Mouse (Mus musculus): ENCODE data around the gene Smok3c. TPM values are rescaled to one million over a fixed set of nuclear protein-coding genes. Genes with fewer than 3 reads are reported as not detected.
"Not testable (repeated sequence)": the region's sequence is repeated elsewhere in the genome, so short reads cannot be mapped to it uniquely, and the experiment has no call there.

Smok3c gene
- not detected in 2 replicates for polyA plus RNA-seq (2016; fragmentation: Nextera tagmentation; extraction: Ambion mirVana)

GRCm38 (mm10) chr5:138052894-138053293 lies at the start of gene Smok3c:
Gene Smok3c, plus strand, starts transcription at chr5:138053194.
- H3K27me3 ChIP-seq (replicated peaks; ENCODE audit: low read depth, poor library complexity, severe bottlenecking); DNase-seq (ENCODE audit: low spot score); H3K27ac ChIP-seq (replicated peaks); H3K4me3 ChIP-seq; H3K9me3 ChIP-seq; H3K4me1 ChIP-seq; H3K36me3 ChIP-seq (replicated peaks): not testable (repeated sequence)
- WGBS, result no CpG with 5 or more reads among the region's 5 CpGs

DNA sequence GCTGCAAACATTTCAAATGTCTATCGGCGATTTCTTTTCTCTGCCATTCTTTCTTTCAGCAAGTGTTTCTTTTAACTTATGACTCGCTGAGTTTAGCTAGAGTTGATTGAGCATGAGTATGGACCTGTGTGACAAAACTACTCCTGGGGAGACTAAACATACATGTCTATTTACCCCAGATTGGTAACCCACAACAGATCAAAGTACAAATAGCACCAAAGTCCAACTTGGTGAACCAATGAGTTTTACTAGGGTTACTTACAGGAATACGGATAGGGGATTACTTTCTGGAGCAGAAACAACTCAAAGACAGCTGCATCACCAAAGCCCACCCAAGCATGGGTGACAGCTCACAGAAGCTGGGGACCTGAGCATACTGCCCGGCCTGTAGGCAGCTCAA lies 43.6 kb upstream of the Smok3c start:
- Histone ChIP-seq H3K27me3 (replicated peaks; ENCODE audit: low read depth, poor library complexity, severe bottlenecking) (no peaks in the 10 kb centered on the region), H3K4me3 (no peak overlapping the region), H3K4me1 (no peaks in the 10 kb centered on the region), H3K9me3 (no peaks in the 10 kb centered on the region), H3K36me3 (replicated peaks) (no peaks in the 10 kb centered on the region), H3K27ac (replicated peaks) (no peak overlapping the region)
- WGBS, result 87% methylated on average over 5 of the region's 5 CpGs
- DNase-seq (ENCODE audit: low spot score), result no peak

GRCm38 (mm10) chr5:138012382-138012781 lies 40.6 kb upstream of the Smok3c start:
- Histone ChIP-seq H3K4me3 (no peak overlapping the region), H3K36me3 (replicated peaks) (no peaks in the 10 kb centered on the region), H3K27ac (replicated peaks) (no peak overlapping the region), H3K4me1 (no peaks in the 10 kb centered on the region), H3K9me3 (no peaks in the 10 kb centered on the region), H3K27me3 (replicated peaks; ENCODE audit: low read depth, poor library complexity, severe bottlenecking) (no peaks in the 10 kb centered on the region)
- 91% methylated on average over 5 of the region's 5 CpGs for WGBS
- no peak for DNase-seq (ENCODE audit: low spot score)

DNA sequence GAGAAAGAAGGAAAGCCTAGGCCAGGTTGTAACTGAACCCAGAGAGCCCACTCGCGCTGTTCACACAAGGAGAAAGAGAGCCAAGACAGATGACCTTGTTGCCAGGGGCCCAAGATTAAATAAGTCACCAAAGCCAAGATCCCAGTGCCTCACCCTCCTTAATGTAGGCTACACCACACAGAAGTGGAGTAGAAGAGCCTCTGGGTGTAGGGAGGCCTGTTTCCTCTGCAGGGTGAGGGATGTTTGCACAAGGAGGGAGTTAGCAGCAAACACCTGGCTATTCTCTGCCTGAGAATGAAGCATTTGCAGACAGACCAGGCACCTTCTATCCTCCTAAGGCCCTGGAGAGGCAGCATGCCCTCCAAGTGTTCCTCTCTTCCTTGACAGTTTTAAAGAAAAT lies 36.5 kb upstream of the Smok3c start:
- Histone ChIP-seq H3K36me3 (replicated peaks) (no peaks in the 10 kb centered on the region), H3K4me1 (no peaks in the 10 kb centered on the region), H3K27ac (replicated peaks) (no peak overlapping the region), H3K9me3 (no peaks in the 10 kb centered on the region), H3K4me3 (no peak overlapping the region), H3K27me3 (replicated peaks; ENCODE audit: low read depth, poor library complexity, severe bottlenecking) (no peaks in the 10 kb centered on the region)
- DNase-seq (ENCODE audit: low spot score), result no peak
- WGBS, result 89% methylated on average over 2 of the region's 2 CpGs

DNA sequence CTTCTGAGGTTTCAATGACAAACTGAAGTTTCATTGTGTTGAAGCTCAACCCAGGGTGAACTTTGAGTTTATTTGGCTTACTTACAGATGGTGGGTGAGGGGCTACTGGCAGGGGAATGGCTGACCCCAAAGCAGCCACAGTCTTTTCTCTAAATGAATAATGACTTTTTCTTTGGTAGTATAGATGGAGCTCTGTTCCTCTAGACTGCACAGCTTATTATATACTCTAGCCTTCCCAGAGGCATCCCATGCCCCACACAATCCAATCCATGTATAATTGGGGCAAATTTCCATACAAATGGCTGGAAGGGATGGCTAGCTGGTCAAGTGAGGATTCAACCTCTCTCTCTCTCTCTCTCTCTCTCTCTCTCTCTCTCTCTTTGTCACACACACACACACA lies 36.0 kb upstream of the Smok3c start:
- Histone ChIP-seq H3K9me3 (no peaks in the 10 kb centered on the region), H3K36me3 (replicated peaks) (no peaks in the 10 kb centered on the region), H3K27ac (replicated peaks) (no peak overlapping the region), H3K27me3 (replicated peaks; ENCODE audit: low read depth, poor library complexity, severe bottlenecking) (no peaks in the 10 kb centered on the region), H3K4me1 (no peaks in the 10 kb centered on the region), H3K4me3 (no peak overlapping the region)
- no peak for DNase-seq (ENCODE audit: low spot score)

- not testable (repeated sequence) for H3K36me3 ChIP-seq (replicated peaks)
- WGBS, result 89% methylated on average over 4 of the region's 4 CpGs
Measured at GRCm38 (mm10) chr5:138019577-138019976, 33.4 kb upstream of the Smok3c start.

GRCm38 (mm10) chr5:138020961-138021479 lies 32.0 kb upstream of the Smok3c start, which contains the start of the genes Smok3a and Smok3b:
Gene Smok3a, plus strand, starts transcription at chr5:138021261.
Gene Smok3b, plus strand, starts transcription at chr5:138021429.
- not testable (repeated sequence) for H3K4me1 ChIP-seq; DNase-seq (ENCODE audit: low spot score); H3K36me3 ChIP-seq (replicated peaks); H3K9me3 ChIP-seq; H3K27me3 ChIP-seq (replicated peaks; ENCODE audit: low read depth, poor library complexity, severe bottlenecking); H3K4me3 ChIP-seq; H3K27ac ChIP-seq (replicated peaks)
- 81% methylated on average over 4 of the region's 7 CpGs for WGBS

More at GRCm38 (mm10) chr5:138019577-138019976, 33.4 kb upstream of the Smok3c start:
- H3K4me3 ChIP-seq; H3K27ac ChIP-seq (replicated peaks); DNase-seq (ENCODE audit: low spot score); H3K9me3 ChIP-seq; H3K4me1 ChIP-seq; H3K27me3 ChIP-seq (replicated peaks; ENCODE audit: low read depth, poor library complexity, severe bottlenecking): not testable (repeated sequence)

- H3K27me3 ChIP-seq (replicated peaks; ENCODE audit: low read depth, poor library complexity, severe bottlenecking), result no peaks in the 10 kb centered on the region
Measured at GRCm38 (mm10) chr5:138073803-138074202, 20.8 kb downstream of the Smok3c start.

DNA sequence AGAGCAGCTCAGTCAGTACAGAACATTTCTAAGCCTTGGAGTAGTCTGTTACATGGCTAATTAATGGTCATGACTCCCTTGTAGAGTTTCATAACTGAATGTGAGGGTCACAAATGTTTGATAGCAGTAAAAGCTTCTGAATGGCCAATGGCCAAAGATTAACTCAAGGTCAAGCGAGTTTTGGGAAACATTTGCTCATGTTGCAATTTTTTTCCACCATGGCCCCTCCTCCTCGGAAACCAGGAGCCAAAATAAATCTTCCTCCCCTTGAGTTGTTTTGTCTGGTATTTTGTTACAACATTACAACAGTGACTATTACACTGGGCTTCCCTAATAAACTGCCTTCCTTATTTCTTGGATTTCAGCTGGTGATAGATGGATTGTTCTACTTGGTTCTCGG lies 22.7 kb downstream of the Smok3c start:
- 78% methylated on average over 3 of the region's 3 CpGs for WGBS

More at GRCm38 (mm10) chr5:138073803-138074202, 20.8 kb downstream of the Smok3c start:
- no peak overlapping the region for H3K27ac ChIP-seq (replicated peaks)
- no peak overlapping the region for H3K4me3 ChIP-seq
- WGBS, result 90% methylated on average over 4 of the region's 4 CpGs
- no peaks in the 10 kb centered on the region for H3K9me3 ChIP-seq
- no peak for DNase-seq (ENCODE audit: low spot score)
- no peaks in the 10 kb centered on the region for H3K36me3 ChIP-seq (replicated peaks)
- no peaks in the 10 kb centered on the region for H3K4me1 ChIP-seq

GRCm38 (mm10) chr5:138076148-138076547 lies 23.2 kb downstream of the Smok3c start:
- H3K9me3 ChIP-seq, result no peaks in the 10 kb centered on the region
- no peak for DNase-seq (ENCODE audit: low spot score)
- 61% methylated on average over 2 of the region's 2 CpGs for WGBS
- H3K27ac ChIP-seq (replicated peaks), result no peak overlapping the region
- no peaks in the 10 kb centered on the region for H3K4me1 ChIP-seq
- no peak overlapping the region for H3K4me3 ChIP-seq
- no peaks in the 10 kb centered on the region for H3K27me3 ChIP-seq (replicated peaks; ENCODE audit: low read depth, poor library complexity, severe bottlenecking)
- H3K36me3 ChIP-seq (replicated peaks), result no peaks in the 10 kb centered on the region

More for the DNA sequence above, 22.7 kb downstream of the Smok3c start:
- Histone ChIP-seq H3K27ac (replicated peaks) (no peak overlapping the region), H3K4me1 (no peaks in the 10 kb centered on the region), H3K9me3 (no peaks in the 10 kb centered on the region), H3K4me3 (no peak overlapping the region), H3K27me3 (replicated peaks; ENCODE audit: low read depth, poor library complexity, severe bottlenecking) (no peaks in the 10 kb centered on the region), H3K36me3 (replicated peaks) (no peaks in the 10 kb centered on the region)
- DNase-seq (ENCODE audit: low spot score), result no peak

- no peaks in the 10 kb centered on the region for H3K4me1 ChIP-seq
- no peak overlapping the region for H3K4me3 ChIP-seq
- H3K36me3 ChIP-seq (replicated peaks), result no peaks in the 10 kb centered on the region
- no peak for DNase-seq (ENCODE audit: low spot score)
- no peaks in the 10 kb centered on the region for H3K9me3 ChIP-seq
- 88% methylated on average over 5 of the region's 5 CpGs for WGBS
- H3K27ac ChIP-seq (replicated peaks), result no peak overlapping the region
- no peaks in the 10 kb centered on the region for H3K27me3 ChIP-seq (replicated peaks; ENCODE audit: low read depth, poor library complexity, severe bottlenecking)
Measured at GRCm38 (mm10) chr5:138080456-138080855, 27.5 kb downstream of the Smok3c start.

GRCm38 (mm10) chr5:138081446-138081845 lies 28.5 kb downstream of the Smok3c start:
- Histone ChIP-seq H3K36me3 (replicated peaks) (no peaks in the 10 kb centered on the region), H3K4me3 (no peak overlapping the region), H3K27me3 (replicated peaks; ENCODE audit: low read depth, poor library complexity, severe bottlenecking) (no peaks in the 10 kb centered on the region), H3K27ac (replicated peaks) (no peak overlapping the region), H3K9me3 (no peaks in the 10 kb centered on the region), H3K4me1 (peaks cover 6% of the 10 kb centered on the region)
- no peak for DNase-seq (ENCODE audit: low spot score)
- whole genome bisulfite sequencing, result 86% methylated on average over 9 of the region's 9 CpGs

GRCm38 (mm10) chr5:138083318-138083900 lies 30.4 kb downstream of the Smok3c start:
- H3K27me3 ChIP-seq (replicated peaks; ENCODE audit: low read depth, poor library complexity, severe bottlenecking), result no peaks in the 10 kb centered on the region
- H3K36me3 ChIP-seq (replicated peaks), result peaks cover 14% of the 10 kb centered on the region
- no peak overlapping the region for H3K27ac ChIP-seq (replicated peaks)
- DNase-seq (ENCODE audit: low spot score), result no peak
- peaks cover 11% of the 10 kb centered on the region for H3K4me1 ChIP-seq
- WGBS, result 68% methylated on average over 2 of the region's 2 CpGs
- no peaks in the 10 kb centered on the region for H3K9me3 ChIP-seq
- H3K4me3 ChIP-seq, result no peak overlapping the region

Data from embryonic facial prominence, embryonic 10.5 days (tissue).